23 mouse cellular contexts compared by ENCODE assay signal in genomic region chr13:103018481-103018880, GRCm38 (mm10).
"Had no signal": no experiment of that assay in that cellular context is flagged by ENCODE, and none has a peak within 500 bp of the region (broad histone marks: within the 10 kb centered on the region; RNA-seq: fewer than 3 reads in every experiment).

No protein-coding gene starts in this region.

- H3K4me2 ChIP-seq: forebrain, embryonic 15.5 days; heart, embryonic 11.5 days; heart, embryonic 13.5 days; heart, embryonic 15.5 days; hindbrain, embryonic 13.5 days; hindbrain, embryonic 15.5 days; limb, embryonic 13.5 days; limb, embryonic 15.5 days; liver, embryonic 12.5 days had no signal

- H3K4me3 ChIP-seq: forebrain, embryonic 15.5 days; heart, adult 2 months; heart, embryonic 13.5 days; heart, embryonic 15.5 days; hindbrain, embryonic 13.5 days; hindbrain, embryonic 15.5 days; limb, embryonic 13.5 days; limb, embryonic 15.5 days; liver, embryonic 12.5 days had no signal

- ATAC-seq: forebrain, embryonic 15.5 days; forebrain, postnatal 0 days; hindbrain, postnatal 0 days; intestine, embryonic 16.5 days; liver, embryonic 12.5 days had no signal

- H3K27me3 ChIP-seq: forebrain, embryonic 15.5 days; heart, embryonic 13.5 days; heart, embryonic 15.5 days; hindbrain, embryonic 13.5 days; hindbrain, embryonic 15.5 days; limb, embryonic 15.5 days; liver, embryonic 12.5 days had no signal

- H3K9me3 ChIP-seq: forebrain, embryonic 15.5 days; heart, embryonic 13.5 days; heart, embryonic 15.5 days; hindbrain, embryonic 13.5 days; hindbrain, embryonic 15.5 days; limb, embryonic 13.5 days; limb, embryonic 15.5 days; liver, embryonic 12.5 days had no signal

- H3K4me1 ChIP-seq: forebrain, embryonic 15.5 days; hindbrain, embryonic 15.5 days; limb, embryonic 13.5 days; limb, embryonic 15.5 days; liver, embryonic 12.5 days had no signal

- H3K27ac ChIP-seq: forebrain, embryonic 15.5 days; heart, adult 2 months; heart, embryonic 13.5 days; heart, embryonic 15.5 days; hindbrain, embryonic 13.5 days; hindbrain, embryonic 15.5 days; hindbrain, postnatal 0 days; limb, embryonic 13.5 days; limb, embryonic 15.5 days; liver, embryonic 12.5 days had no signal

- DNase-seq: forebrain, postnatal 0 days; gastrocnemius, postnatal 14 days; gastrocnemius, postnatal 36 days; heart, adult 2 months; heart, postnatal 14 days; heart, postnatal 36 days; kidney, adult 18-20 months; kidney, adult 8-10 months; kidney, postnatal 10 days; layer of hippocampus, adult 9-11 months; layer of hippocampus, postnatal 36 days; left cerebral cortex, postnatal 4 days had no signal

- H3K36me3 ChIP-seq: forebrain, embryonic 15.5 days; heart, embryonic 15.5 days; hindbrain, embryonic 13.5 days; hindbrain, embryonic 15.5 days; limb, embryonic 13.5 days; limb, embryonic 15.5 days; liver, embryonic 12.5 days had no signal

- H3K9ac ChIP-seq: forebrain, embryonic 15.5 days; forebrain, postnatal 0 days; heart, embryonic 13.5 days; heart, embryonic 15.5 days; hindbrain, embryonic 13.5 days; hindbrain, embryonic 15.5 days; limb, embryonic 13.5 days; limb, embryonic 15.5 days; liver, embryonic 12.5 days had no signal
